In genomic region chr12:81549286-81549685, GRCm38 (mm10) we compare ENCODE assay signal across 29 mouse cellular contexts. TPM values are rescaled to one million over a fixed set of nuclear protein-coding genes. Genes with fewer than 3 reads are reported as not detected.
"Had no signal": no experiment of that assay in that cellular context is flagged by ENCODE, and none has a peak within 500 bp of the region (broad histone marks: within the 10 kb centered on the region; RNA-seq: fewer than 3 reads in every experiment).

No protein-coding gene starts in this region.

- DNase-seq: cerebellum, adult 9-11 months; cerebellum, postnatal 10 days; cerebellum, postnatal 14 days; cerebellum, postnatal 25 days; cerebellum, postnatal 36 days; embryo, embryonic 11 days; forebrain, postnatal 0 days; gastrocnemius, adult 2 months; gastrocnemius, postnatal 10 days; gastrocnemius, postnatal 14 days; gastrocnemius, postnatal 25 days; gastrocnemius, postnatal 36 days; heart, adult 18-20 months; heart, adult 2 months had no signal

- H3K4me3 ChIP-seq: embryonic facial prominence, embryonic 10.5 days; embryonic facial prominence, embryonic 12.5 days; embryonic facial prominence, embryonic 13.5 days; embryonic facial prominence, embryonic 15.5 days; erythroblast, embryonic 14.5 days; forebrain, embryonic 10.5 days; forebrain, embryonic 12.5 days; forebrain, embryonic 13.5 days; forebrain, embryonic 15.5 days; gastrocnemius, adult 2 months; heart, adult 2 months; heart, embryonic 10.5 days had no signal

- H3K4me2 ChIP-seq: embryonic facial prominence, embryonic 12.5 days; embryonic facial prominence, embryonic 13.5 days; embryonic facial prominence, embryonic 15.5 days; forebrain, embryonic 12.5 days; forebrain, embryonic 13.5 days; forebrain, embryonic 15.5 days had no signal

- H3K9me3 ChIP-seq: embryonic facial prominence, embryonic 10.5 days; embryonic facial prominence, embryonic 12.5 days; embryonic facial prominence, embryonic 13.5 days; embryonic facial prominence, embryonic 15.5 days; forebrain, embryonic 10.5 days; forebrain, embryonic 12.5 days; forebrain, embryonic 13.5 days; forebrain, embryonic 15.5 days; heart, embryonic 10.5 days had no signal

- H3K27ac ChIP-seq: embryonic facial prominence, embryonic 10.5 days; embryonic facial prominence, embryonic 12.5 days; embryonic facial prominence, embryonic 13.5 days; embryonic facial prominence, embryonic 15.5 days; forebrain, embryonic 10.5 days; forebrain, embryonic 12.5 days; forebrain, embryonic 13.5 days; forebrain, embryonic 15.5 days; gastrocnemius, adult 2 months; heart, adult 2 months; heart, embryonic 10.5 days had no signal

- H3K9ac ChIP-seq: embryonic facial prominence, embryonic 12.5 days; embryonic facial prominence, embryonic 13.5 days; embryonic facial prominence, embryonic 15.5 days; forebrain, embryonic 12.5 days; forebrain, embryonic 13.5 days; forebrain, embryonic 15.5 days; forebrain, postnatal 0 days had no signal

- ATAC-seq: forebrain, embryonic 13.5 days; forebrain, embryonic 14.5 days; forebrain, embryonic 15.5 days; forebrain, embryonic 16.5 days; forebrain, postnatal 0 days had no signal

- H3K27me3 ChIP-seq: embryonic facial prominence, embryonic 12.5 days; embryonic facial prominence, embryonic 13.5 days; embryonic facial prominence, embryonic 15.5 days; forebrain, embryonic 12.5 days; forebrain, embryonic 13.5 days; forebrain, embryonic 15.5 days had no signal

- H3K4me1 ChIP-seq: embryonic facial prominence, embryonic 10.5 days; embryonic facial prominence, embryonic 12.5 days; embryonic facial prominence, embryonic 13.5 days; embryonic facial prominence, embryonic 15.5 days; forebrain, embryonic 10.5 days; forebrain, embryonic 12.5 days; forebrain, embryonic 13.5 days; forebrain, embryonic 15.5 days; heart, embryonic 10.5 days had no signal

- H3K36me3 ChIP-seq: embryonic facial prominence, embryonic 10.5 days; embryonic facial prominence, embryonic 12.5 days; embryonic facial prominence, embryonic 13.5 days; embryonic facial prominence, embryonic 15.5 days; forebrain, embryonic 10.5 days; forebrain, embryonic 12.5 days; forebrain, embryonic 15.5 days; heart, embryonic 10.5 days had no signal

RNA-seq across cellular contexts. Expression of gene Adam21, which starts 19.0 kb away (rescaled TPM):
- total RNA-seq: common myeloid progenitor, adult 5-6 weeks; gastrocnemius, adult 18-20 months; gastrocnemius, adult 2 months; gastrocnemius, postnatal 14 days; gastrocnemius, postnatal 25 days; gastrocnemius, postnatal 36 days; granulocyte monocyte progenitor cell, adult 5-6 weeks; heart, adult 18-20 months had no signal
- polyA plus RNA-seq: erythroblast, embryonic 14.5 days; heart, adult 2 months had no signal
